14 mouse cellular contexts compared by ENCODE assay signal in the genomic region with DNA sequence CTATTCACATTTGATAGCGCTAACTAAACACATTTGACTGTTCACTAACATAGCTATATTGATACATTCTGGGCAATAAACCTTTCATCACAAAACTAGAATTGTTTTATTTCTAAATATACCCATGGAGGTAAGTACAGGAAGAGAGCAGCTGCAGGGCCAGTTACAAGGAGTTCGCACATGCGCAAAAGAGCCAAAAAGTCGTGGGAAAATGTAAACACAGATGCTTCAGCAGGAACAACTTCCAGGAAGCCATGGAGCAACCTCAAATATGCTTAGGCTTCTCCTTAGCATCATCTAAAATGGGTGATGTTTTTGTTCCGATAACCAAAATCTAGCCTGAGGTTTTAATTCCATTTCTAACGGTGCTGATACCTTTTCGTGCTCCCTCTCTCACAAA. TPM values are rescaled to one million over a fixed set of nuclear protein-coding genes. Genes with fewer than 3 reads are reported as not detected.
DNase-seq lines count a peak whose midpoint lies in the region; ATAC-seq lines count a peak whose summit lies in the region.
"Had no signal": no experiment of that assay in that cellular context is flagged by ENCODE, and none has a peak within 500 bp of the region (broad histone marks: within the 10 kb centered on the region; RNA-seq: fewer than 3 reads in every experiment).

No protein-coding gene starts in this region.

- 55% methylated on average over 7 of the region's 7 CpGs for WGBS in hindbrain, embryonic 12.5 days
- WGBS in hindbrain, embryonic 14.5 days, result 64% methylated on average over 7 of the region's 7 CpGs
- WGBS in embryonic facial prominence, embryonic 15.5 days, result 51% methylated on average over 7 of the region's 7 CpGs
- WGBS in limb, embryonic 12.5 days, result 54% methylated on average over 7 of the region's 7 CpGs
- WGBS in midbrain, embryonic 15.5 days, result 50% methylated on average over 7 of the region's 7 CpGs

- H3K4me3 ChIP-seq in hindbrain, embryonic 12.5 days, result no peak overlapping the region
- no peak overlapping the region for H3K4me3 ChIP-seq in hindbrain, embryonic 14.5 days (replicated peaks; ENCODE audit: low read length)
- no peak overlapping the region for H3K4me3 ChIP-seq in embryonic facial prominence, embryonic 15.5 days (replicated peaks)
- no peak overlapping the region for H3K4me3 ChIP-seq in limb, embryonic 12.5 days (replicated peaks)
- no peak overlapping the region for H3K4me3 ChIP-seq in midbrain, embryonic 15.5 days
- H3K4me3 ChIP-seq: heart, embryonic 10.5 days; hindbrain, embryonic 15.5 days; midbrain, embryonic 12.5 days had no signal

- no peaks in the 10 kb centered on the region for H3K36me3 ChIP-seq in hindbrain, embryonic 12.5 days
- H3K36me3 ChIP-seq in hindbrain, embryonic 14.5 days (replicated peaks; ENCODE audit: control insufficient read depth, insufficient read depth), result peaks cover 24% of the 10 kb centered on the region
- H3K36me3 ChIP-seq in embryonic facial prominence, embryonic 15.5 days, result no peaks in the 10 kb centered on the region
- no peaks in the 10 kb centered on the region for H3K36me3 ChIP-seq in limb, embryonic 12.5 days
- H3K36me3 ChIP-seq in midbrain, embryonic 15.5 days (replicated peaks), result no peaks in the 10 kb centered on the region; the same call in 1 of the 2 replicates
- H3K36me3 ChIP-seq: midbrain, embryonic 12.5 days had no signal

- DNase-seq in hindbrain, embryonic 14.5 days (ENCODE audit: low spot score), result no peak
- DNase-seq in adrenal gland, postnatal 10 days, result no peak
- DNase-seq in gastrocnemius, postnatal 14 days, result no peak
- DNase-seq in left cerebral cortex, adult 11 months (ENCODE audit: low spot score), result no peak
- DNase-seq: kidney, postnatal 14 days; right cerebral cortex, postnatal 14 days had no signal

- H3K27ac ChIP-seq in hindbrain, embryonic 12.5 days, result 0 out of 2 replicates have a peak overlapping the region, but pooled peaks have one; percentile 1
- H3K27ac ChIP-seq in hindbrain, embryonic 14.5 days, result no peak overlapping the region
- H3K27ac ChIP-seq in embryonic facial prominence, embryonic 15.5 days (replicated peaks), result peak overlapping the region; percentile 34; the same call in 1 of the 2 replicates
- H3K27ac ChIP-seq in limb, embryonic 12.5 days, result peak overlapping the region; percentile 67
- 0 out of 2 replicates have a peak overlapping the region, but pooled peaks have one; percentile 6 for H3K27ac ChIP-seq in midbrain, embryonic 15.5 days
- H3K27ac ChIP-seq: heart, embryonic 10.5 days; hindbrain, embryonic 15.5 days; liver, embryonic 14.5 days; midbrain, embryonic 12.5 days had no signal

- no peak overlapping the region for H3K4me2 ChIP-seq in hindbrain, embryonic 12.5 days (replicated peaks)
- H3K4me2 ChIP-seq in hindbrain, embryonic 14.5 days (replicated peaks), result no peak overlapping the region
- no peak overlapping the region for H3K4me2 ChIP-seq in embryonic facial prominence, embryonic 15.5 days (replicated peaks)
- H3K4me2 ChIP-seq in limb, embryonic 12.5 days, result peak overlapping the region; percentile 24
- H3K4me2 ChIP-seq in midbrain, embryonic 15.5 days, result peak overlapping the region; percentile 16; the same call in 1 of the 2 replicates
- H3K4me2 ChIP-seq: hindbrain, embryonic 15.5 days; midbrain, embryonic 12.5 days had no signal

- no peak overlapping the region for H3K9ac ChIP-seq in hindbrain, embryonic 12.5 days
- H3K9ac ChIP-seq in hindbrain, embryonic 14.5 days, result no peak overlapping the region
- H3K9ac ChIP-seq in embryonic facial prominence, embryonic 15.5 days, result no peak overlapping the region
- H3K9ac ChIP-seq in limb, embryonic 12.5 days (replicated peaks), result no peak overlapping the region
- no peak overlapping the region for H3K9ac ChIP-seq in midbrain, embryonic 15.5 days
- H3K9ac ChIP-seq: hindbrain, embryonic 15.5 days; liver, embryonic 14.5 days; midbrain, embryonic 12.5 days had no signal

- no peaks in the 10 kb centered on the region for H3K9me3 ChIP-seq in hindbrain, embryonic 12.5 days (replicated peaks)
- no peaks in the 10 kb centered on the region for H3K9me3 ChIP-seq in hindbrain, embryonic 14.5 days (ENCODE audit: control insufficient read depth, low read length)
- no peaks in the 10 kb centered on the region for H3K9me3 ChIP-seq in embryonic facial prominence, embryonic 15.5 days (replicated peaks)
- H3K9me3 ChIP-seq in limb, embryonic 12.5 days, result no peaks in the 10 kb centered on the region
- no peaks in the 10 kb centered on the region for H3K9me3 ChIP-seq in midbrain, embryonic 15.5 days
- H3K9me3 ChIP-seq: heart, embryonic 10.5 days; hindbrain, embryonic 15.5 days; midbrain, embryonic 12.5 days had no signal

- no peak for ATAC-seq in hindbrain, embryonic 12.5 days (ENCODE audit: low FRiP score)
- no peak for ATAC-seq in hindbrain, embryonic 14.5 days (ENCODE audit: low FRiP score)
- no peak for ATAC-seq in embryonic facial prominence, embryonic 15.5 days (ENCODE audit: insufficient number of reproducible peaks, low FRiP score, low TSS enrichment, low read depth)
- ATAC-seq in limb, embryonic 12.5 days (ENCODE audit: insufficient number of reproducible peaks, insufficient read depth, low FRiP score, low TSS enrichment, low read depth), result no peak
- ATAC-seq in midbrain, embryonic 15.5 days (replicated peaks), result no peak

- H3K4me1 ChIP-seq in hindbrain, embryonic 12.5 days, result peaks cover 9% of the 10 kb centered on the region; the same call in 1 of the 2 replicates
- 0 out of 2 replicates have a peak, but pooled peaks cover 2% of the 10 kb centered on the region for H3K4me1 ChIP-seq in hindbrain, embryonic 14.5 days (replicated peaks; ENCODE audit: control insufficient read depth, insufficient read depth, low read length)
- 0 out of 2 replicates have a peak, but pooled peaks cover 12% of the 10 kb centered on the region for H3K4me1 ChIP-seq in embryonic facial prominence, embryonic 15.5 days
- peaks cover 25% of the 10 kb centered on the region for H3K4me1 ChIP-seq in limb, embryonic 12.5 days (replicated peaks)
- peaks cover 15% of the 10 kb centered on the region for H3K4me1 ChIP-seq in midbrain, embryonic 15.5 days

- intact Hi-C loops in gastrocnemius, postnatal 14 days (cut with DNase I; ENCODE audit: low total_unique reads), result loop anchor here (5.0 kb wide), 1 partner anchor 284 kb away; no protein-coding TSS in a partner anchor

- H3K27me3 ChIP-seq in hindbrain, embryonic 12.5 days, result no peaks in the 10 kb centered on the region
- H3K27me3 ChIP-seq in hindbrain, embryonic 14.5 days (ENCODE audit: control insufficient read depth, insufficient read depth, low read length), result no peaks in the 10 kb centered on the region
- H3K27me3 ChIP-seq in embryonic facial prominence, embryonic 15.5 days, result no peaks in the 10 kb centered on the region
- H3K27me3 ChIP-seq in limb, embryonic 12.5 days, result no peaks in the 10 kb centered on the region
- no peaks in the 10 kb centered on the region for H3K27me3 ChIP-seq in midbrain, embryonic 15.5 days (replicated peaks)
- H3K27me3 ChIP-seq: hindbrain, embryonic 15.5 days; midbrain, embryonic 12.5 days had no signal

RNA-seq across cellular contexts. Expression of a gene that starts 25.8 kb away (rescaled TPM):
- polyA plus RNA-seq in hindbrain, embryonic 12.5 days (2016; fragmentation: Nextera tagmentation; extraction: Ambion mirVana), result 14.1 and 16.6 TPM in 2 replicates
- polyA plus RNA-seq in hindbrain, embryonic 14.5 days (2014; fragmentation: Nextera tagmentation; extraction: Ambion mirVana), result 51.7 and 66.4 TPM in 2 replicates
- 12.4 and 14.0 TPM in 2 replicates for polyA plus RNA-seq in embryonic facial prominence, embryonic 15.5 days (2015; fragmentation: Nextera tagmentation; extraction: Ambion mirVana)
- 3.6 and 4.1 TPM in 2 replicates for polyA plus RNA-seq in limb, embryonic 12.5 days (2016; fragmentation: Nextera tagmentation; extraction: Ambion mirVana)
- polyA plus RNA-seq in midbrain, embryonic 15.5 days (2015; fragmentation: Nextera tagmentation; extraction: Ambion mirVana), result 42.9 and 47.1 TPM in 2 replicates
- 10 to 100 TPM; 15.5 to 17.1 TPM for total RNA-seq in adrenal gland, postnatal 10 days (2021)
- total RNA-seq in gastrocnemius, postnatal 14 days (2021), result 1 to 10 TPM; 7.2 to 7.8 TPM

Comparison
In these comparisons a context has a peak if more than half of its experiments do, and no peak if none do; other contexts are left out.
1. H3K4me2 ChIP-seq: peak in limb, embryonic 12.5 days (single experiment) and midbrain, embryonic 15.5 days (single experiment); none in hindbrain, embryonic 12.5 days (single experiment), hindbrain, embryonic 14.5 days (single experiment) and embryonic facial prominence, embryonic 15.5 days (single experiment).